Mouse (Mus musculus): Measurements from ENCODE around the gene Ces4a. TPM values are rescaled to one million over a fixed set of nuclear protein-coding genes. Genes with fewer than 3 reads are reported as not detected.
A peak's percentile ranks its signal among the peaks of the same experiment; 100 is the strongest.
"Not testable (repeated sequence)": the region's sequence is repeated elsewhere in the genome, so short reads cannot be mapped to it uniquely, and the experiment has no call there.

The Ces4a gene
- total and polyA plus RNA-seq, 3 experiments: not detected

DNA sequence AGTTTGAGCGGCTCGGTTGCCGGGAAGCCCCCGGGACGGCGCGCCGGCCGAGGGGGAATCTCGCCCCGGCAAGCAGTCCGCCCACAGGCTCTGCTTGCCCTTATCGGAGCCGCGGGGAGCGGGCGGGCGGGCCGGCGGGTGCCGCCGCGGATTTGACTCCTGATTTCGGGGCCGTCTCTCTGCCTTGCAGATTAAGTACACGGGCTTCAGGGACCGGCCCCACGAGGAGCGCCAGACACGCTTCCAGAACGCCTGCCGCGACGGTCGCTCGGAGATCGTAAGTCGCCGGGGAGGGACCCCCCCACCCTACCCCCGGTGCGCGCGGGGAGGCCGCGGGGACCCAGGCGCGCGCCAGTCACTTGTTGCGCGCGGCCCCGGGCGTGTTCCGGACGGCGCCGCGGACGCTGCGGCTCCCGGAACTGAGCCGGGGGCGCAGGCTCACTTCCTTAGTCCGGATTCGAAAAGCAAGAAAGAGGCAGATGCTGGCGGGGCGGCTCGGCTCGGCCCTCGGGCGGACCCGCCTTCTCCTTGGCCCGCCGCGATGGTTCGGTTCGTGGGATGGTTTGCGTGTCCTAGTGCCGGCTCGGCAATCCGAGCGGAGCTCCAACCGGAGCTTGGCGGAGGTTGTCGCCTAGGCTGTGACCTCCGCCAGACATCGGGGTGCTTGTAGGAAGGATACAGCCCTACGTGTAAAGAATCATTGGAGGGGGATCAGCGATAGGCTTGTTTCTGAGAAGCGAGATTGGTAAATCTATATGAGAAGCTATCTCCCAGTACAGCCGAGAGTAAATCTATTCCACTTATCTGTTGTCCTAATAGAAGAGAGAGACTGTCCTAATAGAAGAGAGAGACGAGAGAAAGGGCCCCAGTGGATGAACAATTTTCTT is 39.8 kb downstream of the Ces4a start:
- DNase-seq: peak; percentile 84 to 88
- TF ChIP-seq POLR2A (IDR thresholded peaks at IDR 0.05; ENCODE audit: insufficient read depth, low read depth, low read length) (0 out of 2 replicates have a peak, but pooled peaks have one; percentile 14), CTCF (IDR thresholded peaks at IDR 0.05) (no peak)
- WGBS: under 1% methylated on average over 82 of the region's 92 CpGs
- intact Hi-C loops (cut with DNase I): loop anchor here (2.0 kb wide), 2 partner anchors 33 to 53 kb away; partner anchors contain the start of gene D230025D16Rik
- peak overlapping the region; percentile 93 for H3K4me3 ChIP-seq
- H3K27ac ChIP-seq: peak overlapping the region; percentile 94
- H3K79me2 ChIP-seq (replicated peaks; ENCODE audit: control insufficient read depth, insufficient read depth, low read length): no peaks in the 10 kb centered on the region
- H3K27me3 ChIP-seq (ENCODE audit: control insufficient read depth, insufficient read depth, low read length): no peaks in the 10 kb centered on the region
- H3K4me1 ChIP-seq (ENCODE audit: control insufficient read depth, insufficient read depth, low read length): peaks cover 1% of the 10 kb centered on the region; the same call in 1 of the 2 replicates
- H3K36me3 ChIP-seq (ENCODE audit: control insufficient read depth, insufficient read depth, low read length): peaks cover 7% of the 10 kb centered on the region
- H3K9ac ChIP-seq (ENCODE audit: low read depth, low read length): peak overlapping the region; percentile 90

DNA sequence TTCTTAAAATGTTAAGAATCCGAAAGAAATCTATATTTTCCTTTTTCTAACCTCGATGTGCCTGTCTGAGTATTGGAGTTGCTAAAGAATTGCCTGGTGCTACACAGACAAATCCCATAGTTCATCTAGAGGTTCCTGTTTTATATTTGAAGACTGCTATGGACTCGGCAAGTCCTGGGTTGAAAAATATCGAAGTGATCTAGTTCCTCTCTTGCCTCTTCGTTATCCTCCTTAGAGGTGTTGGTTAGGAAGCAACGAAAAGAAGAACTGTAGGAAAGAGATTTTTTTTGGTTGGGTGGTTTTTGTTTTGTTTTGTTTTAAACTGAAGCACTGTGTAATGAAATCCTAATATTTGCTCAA is 40.4 kb downstream of the Ces4a start:
- intact Hi-C loops (cut with DNase I): no loop called here
- Histone ChIP-seq H3K27ac (peak overlapping the region; percentile 94), H3K9ac (ENCODE audit: low read depth, low read length) (no peak overlapping the region), H3K4me3 (peak overlapping the region; percentile 93), H3K36me3 (ENCODE audit: control insufficient read depth, insufficient read depth, low read length) (peaks cover 7% of the 10 kb centered on the region), H3K27me3 (ENCODE audit: control insufficient read depth, insufficient read depth, low read length) (no peaks in the 10 kb centered on the region), H3K79me2 (replicated peaks; ENCODE audit: control insufficient read depth, insufficient read depth, low read length) (no peaks in the 10 kb centered on the region), H3K4me1 (ENCODE audit: control insufficient read depth, insufficient read depth, low read length) (peaks cover 1% of the 10 kb centered on the region; the same call in 1 of the 2 replicates)
- DNase-seq: no peak
- TF ChIP-seq CTCF (IDR thresholded peaks at IDR 0.05): no peak
- TF ChIP-seq POLR2A (IDR thresholded peaks at IDR 0.05; ENCODE audit: insufficient read depth, low read depth, low read length): no peak
- no peak for TF ChIP-seq EP300 (IDR thresholded peaks at IDR 0.05; ENCODE audit: insufficient read depth, low read depth, low read length)
- WGBS: 20% methylated on average over 6 of the region's 6 CpGs

DNA sequence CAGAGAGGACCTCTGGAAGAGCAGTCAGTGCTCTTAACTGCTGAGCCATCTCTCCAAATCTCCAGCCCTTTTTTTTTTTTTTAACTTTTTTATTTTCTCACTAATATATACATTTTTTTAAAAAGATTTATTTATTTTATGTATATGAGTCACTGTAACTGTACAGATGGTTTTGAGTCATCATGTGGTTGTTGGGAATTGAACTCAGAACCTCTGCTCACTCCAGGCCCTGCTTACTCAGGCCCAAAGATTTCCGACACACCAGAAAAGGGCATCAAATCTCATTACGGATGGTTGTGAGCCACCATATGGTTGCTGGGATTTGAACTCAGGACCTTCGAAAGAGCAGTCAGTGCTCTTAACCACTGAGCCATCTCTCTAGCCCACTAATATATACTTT is 43.7 kb downstream of the Ces4a start:
- H3K79me2 ChIP-seq (replicated peaks; ENCODE audit: control insufficient read depth, insufficient read depth, low read length); H3K9ac ChIP-seq (ENCODE audit: low read depth, low read length); DNase-seq; H3K4me3 ChIP-seq; H3K27me3 ChIP-seq (ENCODE audit: control insufficient read depth, insufficient read depth, low read length); intact Hi-C loops (cut with DNase I); H3K36me3 ChIP-seq (ENCODE audit: control insufficient read depth, insufficient read depth, low read length); H3K4me1 ChIP-seq (ENCODE audit: control insufficient read depth, insufficient read depth, low read length); H3K27ac ChIP-seq: not testable (repeated sequence)
- 97% methylated on average over 3 of the region's 3 CpGs for WGBS

DNA sequence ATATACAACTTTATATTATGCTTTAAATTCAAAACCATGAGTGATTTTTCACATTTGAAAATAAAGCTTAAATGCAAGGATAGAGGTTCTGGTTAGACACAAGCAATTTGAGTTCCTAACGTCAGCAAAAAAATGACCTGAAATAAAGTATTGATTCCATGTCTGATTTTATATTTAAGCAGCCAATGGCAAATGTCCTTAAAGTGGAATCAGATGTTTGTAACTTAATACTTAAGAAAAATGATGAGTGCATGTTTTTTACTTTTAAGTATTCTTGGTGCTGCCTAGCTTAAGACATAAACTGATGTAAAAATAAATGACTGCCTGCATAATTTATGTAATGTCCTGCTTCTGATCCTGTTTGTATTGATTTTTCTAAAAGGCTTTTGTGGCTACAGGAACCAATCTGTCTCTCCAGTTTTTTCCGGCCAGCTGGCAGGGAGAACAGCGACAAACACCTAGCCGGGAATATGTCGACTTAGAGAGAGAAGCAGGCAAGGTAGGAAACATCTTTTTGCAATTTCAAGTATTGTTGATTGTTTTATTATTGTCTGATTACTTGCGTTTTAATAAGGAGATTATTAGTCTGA is 46.7 kb downstream of the Ces4a start:
- DNase-seq: no peak
- intact Hi-C loops (cut with DNase I): no loop called here
- 82% methylated on average over 6 of the region's 6 CpGs for WGBS
- Histone ChIP-seq H3K27ac (no peak overlapping the region), H3K4me3 (no peak overlapping the region), H3K36me3 (ENCODE audit: control insufficient read depth, insufficient read depth, low read length) (peaks cover 7% of the 10 kb centered on the region; the same call in 1 of the 2 replicates), H3K9ac (ENCODE audit: low read depth, low read length) (no peak overlapping the region), H3K4me1 (ENCODE audit: control insufficient read depth, insufficient read depth, low read length) (peaks cover 1% of the 10 kb centered on the region), H3K79me2 (replicated peaks; ENCODE audit: control insufficient read depth, insufficient read depth, low read length) (peaks cover 3% of the 10 kb centered on the region; the same call in 1 of the 2 replicates), H3K27me3 (ENCODE audit: control insufficient read depth, insufficient read depth, low read length) (no peaks in the 10 kb centered on the region)
- no peak for TF ChIP-seq POLR2A (IDR thresholded peaks at IDR 0.05; ENCODE audit: insufficient read depth, low read depth, low read length)
- no peak for TF ChIP-seq EP300 (IDR thresholded peaks at IDR 0.05; ENCODE audit: insufficient read depth, low read depth, low read length)
- TF ChIP-seq CTCF (IDR thresholded peaks at IDR 0.05): no peak

DNA sequence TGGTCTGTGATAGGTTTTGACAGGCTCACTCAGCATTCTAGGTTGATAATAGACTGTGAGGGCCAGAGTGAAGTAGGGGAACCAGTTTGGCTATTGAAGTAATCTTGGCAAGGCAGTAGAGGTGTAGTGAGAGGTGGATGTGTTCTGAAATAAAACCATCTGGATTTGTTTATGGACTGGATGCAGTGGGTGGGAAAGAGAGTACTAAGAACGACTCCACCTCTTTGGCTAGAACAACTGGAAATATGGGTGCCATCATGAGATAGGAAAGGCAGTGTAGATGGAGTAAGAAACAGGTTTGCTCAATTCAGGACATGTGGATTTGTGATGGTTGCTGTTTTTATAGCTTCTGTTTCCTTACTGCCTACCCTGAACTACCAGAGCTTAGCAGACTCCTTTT is 50.6 kb downstream of the Ces4a start:
- H3K27ac ChIP-seq: no peak overlapping the region
- H3K79me2 ChIP-seq (replicated peaks; ENCODE audit: control insufficient read depth, insufficient read depth, low read length): peaks cover 5% of the 10 kb centered on the region; the same call in 1 of the 2 replicates
- H3K36me3 ChIP-seq (ENCODE audit: control insufficient read depth, insufficient read depth, low read length): peaks cover 7% of the 10 kb centered on the region; the same call in 1 of the 2 replicates
- 58% methylated on average over 1 of the region's 1 CpGs for WGBS
- no peak overlapping the region for H3K4me3 ChIP-seq
- no peak for TF ChIP-seq CTCF (IDR thresholded peaks at IDR 0.05)
- no peak for TF ChIP-seq POLR2A (IDR thresholded peaks at IDR 0.05; ENCODE audit: insufficient read depth, low read depth, low read length)
- no peak for TF ChIP-seq EP300 (IDR thresholded peaks at IDR 0.05; ENCODE audit: insufficient read depth, low read depth, low read length)
- H3K9ac ChIP-seq (ENCODE audit: low read depth, low read length): no peak overlapping the region
- H3K4me1 ChIP-seq (ENCODE audit: control insufficient read depth, insufficient read depth, low read length): no peaks in the 10 kb centered on the region; the same call in 1 of the 2 replicates
- no peak for DNase-seq
- no peaks in the 10 kb centered on the region for H3K27me3 ChIP-seq (ENCODE audit: control insufficient read depth, insufficient read depth, low read length)
- intact Hi-C loops (cut with DNase I): no loop called here

DNA sequence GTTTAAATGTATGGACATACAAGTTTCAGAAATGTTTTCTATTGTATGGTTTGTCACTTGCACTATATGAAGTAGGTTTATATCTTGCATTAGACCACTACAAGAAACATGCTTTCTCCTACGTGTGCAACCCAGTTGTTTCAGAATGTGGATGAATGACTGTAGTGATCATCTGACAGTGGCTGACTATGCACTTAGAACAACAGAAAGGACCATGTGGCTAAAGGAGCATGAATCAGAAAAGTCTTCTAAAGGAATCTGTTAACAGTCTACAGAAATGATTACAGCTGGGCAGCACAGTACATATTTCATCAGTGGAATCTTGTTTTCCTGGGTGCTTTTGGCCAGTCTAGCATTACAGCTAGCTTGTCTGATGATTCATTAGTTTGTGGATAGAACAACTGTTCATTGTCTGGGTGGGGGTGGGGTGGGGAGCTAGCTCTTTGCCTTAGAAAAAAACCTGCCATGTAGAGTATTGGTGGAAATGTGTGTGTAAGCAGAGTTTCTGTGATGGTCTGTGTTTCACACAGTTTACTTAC is 54.9 kb downstream of the Ces4a start:
- no peak overlapping the region for H3K9ac ChIP-seq (ENCODE audit: low read depth, low read length)
- TF ChIP-seq CTCF (IDR thresholded peaks at IDR 0.05) (no peak), POLR2A (IDR thresholded peaks at IDR 0.05; ENCODE audit: insufficient read depth, low read depth, low read length) (no peak)
- H3K79me2 ChIP-seq (replicated peaks; ENCODE audit: control insufficient read depth, insufficient read depth, low read length): peaks cover 5% of the 10 kb centered on the region; the same call in 1 of the 2 replicates
- no peak overlapping the region for H3K4me3 ChIP-seq
- H3K4me1 ChIP-seq (ENCODE audit: control insufficient read depth, insufficient read depth, low read length): no peaks in the 10 kb centered on the region; the same call in 1 of the 2 replicates
- no peaks in the 10 kb centered on the region for H3K27me3 ChIP-seq (ENCODE audit: control insufficient read depth, insufficient read depth, low read length)
- intact Hi-C loops (cut with DNase I): no loop called here
- peaks cover 7% of the 10 kb centered on the region; the same call in 1 of the 2 replicates for H3K36me3 ChIP-seq (ENCODE audit: control insufficient read depth, insufficient read depth, low read length)
- 58% methylated on average over 1 of the region's 1 CpGs for WGBS
- no peak for DNase-seq
- H3K27ac ChIP-seq: no peak overlapping the region

All from heart, adult 2 months (tissue).